Mouse (Mus musculus) small intestine, adult 2 months (tissue): Measurements from ENCODE around the gene Tmeff2.

Experiments
- CTCF ChIP-seq: fragments of 200-500 bp; IDR thresholded peaks from 2 replicates; pipeline ENCODE4 v1.5.1; 2012; ENCODE audit warnings: low read depth, mild to moderate bottlenecking, control low read depth, inconsistent platforms, low read length, moderate library complexity, mixed read lengths; ENCODE audit not compliant: insufficient replicate concordance, insufficient read length; ENCODE audit errors: extremely low read depth
- POLR2A ChIP-seq: fragments of 200-500 bp; IDR thresholded peaks from 2 replicates; pipeline ENCODE4 v1.6.1; 2012; ENCODE audit warnings: low read depth, mild to moderate bottlenecking, control low read depth, inconsistent platforms, low read length, moderate library complexity

DNA sequence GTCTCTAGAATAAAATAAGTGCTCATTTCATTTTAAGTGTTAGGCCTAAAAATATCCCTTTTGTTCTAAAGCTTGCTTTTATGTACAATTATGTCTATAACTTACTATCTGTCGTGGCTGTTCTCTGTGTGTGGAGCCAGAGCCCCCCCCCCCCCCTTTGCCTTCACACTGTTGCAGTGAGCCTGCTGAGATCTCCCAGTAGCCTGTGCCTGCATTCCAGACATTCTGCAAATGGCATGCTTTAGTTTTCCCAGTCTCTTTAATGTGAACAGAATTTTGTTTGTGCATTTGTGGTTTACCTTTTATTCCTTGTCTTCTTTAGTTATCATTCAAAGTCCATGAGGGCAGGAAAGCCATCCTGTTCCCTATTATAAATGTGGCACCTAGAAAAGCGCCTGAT, 251.6 kb downstream of the Tmeff2 start:
- TF ChIP-seq CTCF (no peak), POLR2A (no peak)
